In genomic region chr8:104533551-104533950, GRCm38 (mm10) we compare ENCODE assay signal across 8 mouse cellular contexts. TPM values are rescaled to one million over a fixed set of nuclear protein-coding genes. Genes with fewer than 3 reads are reported as not detected.
DNase-seq lines count a peak whose midpoint lies in the region; ATAC-seq and TF ChIP-seq lines count a peak whose summit lies in the region.

No protein-coding gene starts in this region.

- no peaks in the 10 kb centered on the region; the same call in 1 of the 2 replicates for H3K79me2 ChIP-seq in CH12.LX (replicated peaks; ENCODE audit: control insufficient read depth, extremely low read depth, insufficient read depth, poor library complexity, severe bottlenecking)

- in situ Hi-C loops in CH12.LX (cut with MboI; ENCODE audit: low pct_ligation_motif_present, low pct_unique_long_range_greater_than_20kb, low sequenced_read_pairs) = loop anchor here (25.0 kb wide), 1 partner anchor 171 kb away; no protein-coding TSS in a partner anchor

- peak overlapping the region; percentile 82 for H3K9ac ChIP-seq in CH12.LX (ENCODE audit: insufficient read depth, low read depth)
- peak overlapping the region; percentile 84 for H3K9ac ChIP-seq in forebrain, embryonic 15.5 days (replicated peaks)
- peak overlapping the region; percentile 84 for H3K9ac ChIP-seq in liver, embryonic 14.5 days (replicated peaks)

- DNase-seq in heart, adult 11 months = peak; percentile 13
- DNase-seq in heart, postnatal 36 days = no peak
- DNase-seq in CH12.LX (ENCODE audit: extremely low read depth) = no peak
- no peak for DNase-seq in liver, embryonic 14.5 days (ENCODE audit: low read depth in 3 of 3, low spot score in 3 of 3)
- no peak for DNase-seq in ovary, postnatal 14 days (ENCODE audit: low spot score)
- DNase-seq in spleen, postnatal 14 days (ENCODE audit: low spot score in 2 of 2) = no peak
- no peak for DNase-seq in left cerebral cortex, postnatal 10 days (ENCODE audit: extremely low spot score in 1 of 2, low spot score in 2 of 2)

- TF ChIP-seq POLR2A in CH12.LX (IDR thresholded peaks at IDR 0.05; ENCODE audit: low read depth, low read length) = no peak

- TF ChIP-seq CTCF in CH12.LX (conservative IDR thresholded peaks at IDR 0.05 in 1 of 2, IDR thresholded peaks at IDR 0.05 in 1 of 2; ENCODE audit: low read depth in 2 of 2, low read length in 2 of 2) = no peak
- no peak for TF ChIP-seq CTCF in liver, embryonic 14.5 days (IDR thresholded peaks at IDR 0.05; ENCODE audit: low read depth)

- TF ChIP-seq EP300 in CH12.LX (IDR thresholded peaks at IDR 0.05; ENCODE audit: low read length) = no peak
- no peak for TF ChIP-seq EP300 in liver, embryonic 14.5 days (IDR thresholded peaks at IDR 0.05; ENCODE audit: low read depth)

- no peaks in the 10 kb centered on the region for H3K27me3 ChIP-seq in CH12.LX (replicated peaks)
- no peaks in the 10 kb centered on the region for H3K27me3 ChIP-seq in forebrain, embryonic 15.5 days
- peaks cover 2% of the 10 kb centered on the region; the same call in 1 of the 2 replicates for H3K27me3 ChIP-seq in liver, embryonic 14.5 days (ENCODE audit: control insufficient read depth, insufficient read depth, low read length)

- TF ChIP-seq RAD21 in CH12.LX (IDR thresholded peaks at IDR 0.05; ENCODE audit: low read depth, low read length) = no peak

- no peak for ATAC-seq in forebrain, embryonic 15.5 days (replicated peaks)
- no peak for ATAC-seq in liver, embryonic 14.5 days (ENCODE audit: insufficient read depth)

- peaks cover 4 to 21% of the 10 kb centered on the region in 2 experiments; a peak in 3 of 4 replicates for H3K4me1 ChIP-seq in CH12.LX (ENCODE audit: control insufficient read depth in 1 of 2, insufficient read depth in 2 of 2)
- peaks cover 27% of the 10 kb centered on the region for H3K4me1 ChIP-seq in forebrain, embryonic 15.5 days
- peaks cover 9 to 16% of the 10 kb centered on the region in 2 experiments for H3K4me1 ChIP-seq in liver, embryonic 14.5 days (replicated peaks; ENCODE audit: control insufficient read depth in 2 of 2, insufficient read depth in 2 of 2, low read length in 1 of 2)

- H3K27ac ChIP-seq in CH12.LX (ENCODE audit: insufficient read depth, low read depth) = no peak overlapping the region
- no peak overlapping the region for H3K27ac ChIP-seq in forebrain, embryonic 15.5 days (replicated peaks)
- H3K27ac ChIP-seq in liver, embryonic 14.5 days = no peak overlapping the region

- 15% methylated on average over 7 of the region's 7 CpGs for WGBS in forebrain, embryonic 15.5 days
- 30% methylated on average over 7 of the region's 7 CpGs for WGBS in liver, embryonic 14.5 days (ENCODE audit: insufficient replicate concordance)

- dilution Hi-C loops in CH12.LX (cut with MboI; ENCODE audit: extremely low pct_ligation_motif_present, extremely low pct_unique_long_range_greater_than_20kb, low sequenced_read_pairs) = no loop called here

- peak overlapping the region; percentile 72 for H3K4me2 ChIP-seq in CH12.LX (ENCODE audit: insufficient read depth, low read depth, poor library complexity, severe bottlenecking)
- H3K4me2 ChIP-seq in forebrain, embryonic 15.5 days (replicated peaks) = peak overlapping the region; percentile 49
- peak overlapping the region; percentile 83 for H3K4me2 ChIP-seq in liver, embryonic 14.5 days (ENCODE audit: low read depth)

- peaks cover 11 to 18% of the 10 kb centered on the region in 2 experiments for H3K36me3 ChIP-seq in CH12.LX (replicated peaks in 1 of 2; ENCODE audit: control insufficient read depth in 1 of 2, insufficient read depth in 1 of 2, low read length in 1 of 2)
- peaks cover 11% of the 10 kb centered on the region for H3K36me3 ChIP-seq in forebrain, embryonic 15.5 days
- peaks cover 5% of the 10 kb centered on the region for H3K36me3 ChIP-seq in liver, embryonic 14.5 days (replicated peaks; ENCODE audit: control insufficient read depth, insufficient read depth, low read depth)

- no peaks in the 10 kb centered on the region for H3K9me3 ChIP-seq in CH12.LX (replicated peaks; ENCODE audit: low read length)
- H3K9me3 ChIP-seq in forebrain, embryonic 15.5 days = no peaks in the 10 kb centered on the region
- no peaks in the 10 kb centered on the region for H3K9me3 ChIP-seq in liver, embryonic 14.5 days (ENCODE audit: control insufficient read depth, low read length)

- intact Hi-C loops in heart, postnatal 36 days (cut with DNase I) = no loop called here
- intact Hi-C loops in left cerebral cortex, postnatal 10 days (cut with DNase I) = loop anchor here (5.0 kb wide), 1 partner anchor 96 kb away; no protein-coding TSS in a partner anchor

- peak overlapping the region; percentile 85 to 95 (median 88) for H3K4me3 ChIP-seq in CH12.LX (replicated peaks in 1 of 3; ENCODE audit: low read depth in 2 of 3, low read length in 2 of 3, poor library complexity in 1 of 3)
- peak overlapping the region; percentile 71 for H3K4me3 ChIP-seq in forebrain, embryonic 15.5 days
- peak overlapping the region; percentile 87 to 100 for H3K4me3 ChIP-seq in liver, embryonic 14.5 days (ENCODE audit: insufficient read depth in 1 of 2, low read depth in 2 of 2, low read length in 2 of 2)

TF ChIP-seq in CH12.LX, 34 proteins besides CTCF, POLR2A, EP300 and RAD21:
- TF ChIP-seq JUN (IDR thresholded peaks at IDR 0.05; ENCODE audit: insufficient read depth, low read depth, low read length) = no peak
- peak; percentile 57 for TF ChIP-seq ZNF384 (IDR thresholded peaks at IDR 0.05; ENCODE audit: low read depth, low read length)

RNA-seq across cellular contexts. Expression of gene Nae1, which starts 0.9 kb away (rescaled TPM):
- total RNA-seq in heart, postnatal 36 days (2021) = 10 to 100 TPM; 27.2 to 31.8 TPM
- total RNA-seq in CH12.LX (2012; rRNA removed) (26.0 and 34.5 TPM in 2 replicates), CH12.LX (2014; rRNA removed) (95.0 and 113 TPM in 2 replicates)
- polyA plus RNA-seq in CH12.LX (2012; ENCODE audit: insufficient read length, low read depth) = 33.6 and 36.5 TPM in 2 replicates
- polyA plus RNA-seq in forebrain, embryonic 15.5 days (2015; fragmentation: Nextera tagmentation; extraction: Ambion mirVana) = 116 and 124 TPM in 2 replicates
- polyA plus RNA-seq in liver, embryonic 14.5 days (2012; rRNA removed) = 12.4 and 23.4 TPM in 2 replicates
- 36.4 and 37.5 TPM in 2 replicates for polyA plus RNA-seq in liver, embryonic 14.5 days (2014; fragmentation: Nextera tagmentation; extraction: Ambion mirVana)
- total RNA-seq in left cerebral cortex, postnatal 10 days (2021) = 10 to 100 TPM; 48.8 to 50.7 TPM

RNA-seq across cellular contexts. Expression of gene Car7, which starts 0.9 kb away (rescaled TPM):
- 1 to 10 TPM; 2.5 to 2.8 TPM for total RNA-seq in heart, postnatal 36 days (2021)
- total RNA-seq in CH12.LX (2012; rRNA removed) (0.85 and 0.88 TPM in 2 replicates), CH12.LX (2014; rRNA removed) (0.62 and 0.92 TPM in 2 replicates)
- 1.2 and 1.3 TPM in 2 replicates for polyA plus RNA-seq in CH12.LX (2012; ENCODE audit: insufficient read length, low read depth)
- polyA plus RNA-seq in forebrain, embryonic 15.5 days (2015; fragmentation: Nextera tagmentation; extraction: Ambion mirVana) = 1.7 and 2.0 TPM in 2 replicates
- polyA plus RNA-seq in liver, embryonic 14.5 days (2012; rRNA removed) = 2.5 and 5.0 TPM in 2 replicates
- 5.0 and 11.2 TPM in 2 replicates for polyA plus RNA-seq in liver, embryonic 14.5 days (2014; fragmentation: Nextera tagmentation; extraction: Ambion mirVana)
- total RNA-seq in left cerebral cortex, postnatal 10 days (2021) = 10 to 100 TPM; 17.0 to 18.6 TPM

RNA-seq across cellular contexts. Expression of gene Terb1, which starts 23.8 kb away (rescaled TPM):
- total RNA-seq in heart, postnatal 36 days (2021) = not detected
- not detected in 2 replicates for total RNA-seq in CH12.LX (2012; rRNA removed)
- not detected in 2 replicates for total RNA-seq in CH12.LX (2014; rRNA removed)
- not detected in 2 replicates for polyA plus RNA-seq in CH12.LX (2012; ENCODE audit: insufficient read length, low read depth)
- 0.17 and 0.19 TPM in 2 replicates for polyA plus RNA-seq in forebrain, embryonic 15.5 days (2015; fragmentation: Nextera tagmentation; extraction: Ambion mirVana)
- polyA plus RNA-seq in liver, embryonic 14.5 days (2012; rRNA removed) = not detected in 2 replicates
- not detected in 2 replicates for polyA plus RNA-seq in liver, embryonic 14.5 days (2014; fragmentation: Nextera tagmentation; extraction: Ambion mirVana)
- 1 to 10 TPM in 1 of 2 experiments, under 1 TPM in 1; 0.93 to 1.2 TPM for total RNA-seq in left cerebral cortex, postnatal 10 days (2021)

RNA-seq across cellular contexts. Expression of gene Pdp2, which starts 57.7 kb away (rescaled TPM):
- total RNA-seq in heart, postnatal 36 days (2021) = 10 to 100 TPM; 28.1 to 29.8 TPM
- 8.7 and 11.9 TPM in 2 replicates for total RNA-seq in CH12.LX (2012; rRNA removed)
- 6.9 and 7.6 TPM in 2 replicates for total RNA-seq in CH12.LX (2014; rRNA removed)
- polyA plus RNA-seq in CH12.LX (2012; ENCODE audit: insufficient read length, low read depth) = 8.3 and 9.6 TPM in 2 replicates
- polyA plus RNA-seq in forebrain, embryonic 15.5 days (2015; fragmentation: Nextera tagmentation; extraction: Ambion mirVana) = 17.8 and 18.7 TPM in 2 replicates
- polyA plus RNA-seq in liver, embryonic 14.5 days (2012; rRNA removed) = 1.4 and 1.5 TPM in 2 replicates
- 2.4 and 2.6 TPM in 2 replicates for polyA plus RNA-seq in liver, embryonic 14.5 days (2014; fragmentation: Nextera tagmentation; extraction: Ambion mirVana)
- total RNA-seq in left cerebral cortex, postnatal 10 days (2021) = 10 to 100 TPM; 10.1 to 10.4 TPM

Comparison
In these comparisons a context has a peak if more than half of its experiments do, and no peak if none do; other contexts are left out.
1. RNA of gene Car7, which starts 0.9 kb away (total RNA-seq): 17.0 to 18.6 TPM in left cerebral cortex, postnatal 10 days; 2.5 to 2.8 TPM in heart, postnatal 36 days and 0.62 to 0.92 TPM in CH12.LX; every median in the first group is over 4 times any median in the second.
2. Peak in every context shown above with its lines, with median percentiles within 50 percentile points of each other: H3K4me2 ChIP-seq, H3K4me3 ChIP-seq and H3K9ac ChIP-seq.